Mouse (Mus musculus) kidney, adult 2 months (tissue): ENCODE data around the gene Ccl20.

Experiments
- CTCF ChIP-seq: fragments of 200-500 bp; conservative IDR thresholded peaks from 2 replicates; pipeline ENCODE4 v1.5.1; 2011; ENCODE audit warnings: low read depth, mild to moderate bottlenecking, control low read depth, low read length, moderate library complexity, mixed read lengths; ENCODE audit not compliant: insufficient read depth, insufficient read length
- POLR2A ChIP-seq: fragments of 200-500 bp; IDR thresholded peaks from one replicate; pipeline ENCODE4 v1.6.1; 2011; ENCODE audit warnings: low read depth, low read length, control low read depth

GRCm38 (mm10) chr1:83141510-83141909 is 24.9 kb downstream of the Ccl20 start:
- TF ChIP-seq CTCF (no peak), POLR2A (no peak)
